Mouse (Mus musculus) intestine, postnatal 0 days (tissue): ENCODE measurements at regions not wholly inside any gene's neighbourhood (a gene's known extent, or its start where the extent isn't known, plus 50 kb on each side); places are given as distances from the start of the nearest gene placed in this dataset.

Experiments used
- ATAC-seq: fragments of 200-750 bp; cut with Nextera tagmentation; 2 replicates; pipeline ENCODE4 v1.8.0; 2017; ENCODE audit warnings: mild to moderate bottlenecking, moderate TSS enrichment, moderate library complexity
- H3K27ac ChIP-seq: fragments of 300-500 bp; sonication (generic); 2 replicates; pipeline ENCODE4 v1.5.1; 2014; ENCODE audit warnings: mild to moderate bottlenecking, low read depth, low read length, moderate library complexity
- H3K27me3 ChIP-seq: fragments of 300-500 bp; sonication (generic); replicated peaks from 2 replicates; pipeline ENCODE4 v1.6.1; 2014; ENCODE audit warnings: low read length, mixed read lengths; ENCODE audit not compliant: control insufficient read depth, insufficient read depth
- H3K36me3 ChIP-seq: fragments of 300-500 bp; sonication (generic); 2 replicates; pipeline ENCODE4 v1.6.1; 2014; ENCODE audit warnings: mild to moderate bottlenecking, moderate library complexity; ENCODE audit not compliant: control insufficient read depth, insufficient read depth
- H3K4me1 ChIP-seq: fragments of 300-500 bp; sonication (generic); replicated peaks from 2 replicates; pipeline ENCODE4 v1.6.1; 2014; ENCODE audit warnings: antibody characterized with exemption, low read length, mixed read lengths; ENCODE audit not compliant: control insufficient read depth, insufficient read depth
- H3K4me2 ChIP-seq: fragments of 300-500 bp; sonication (generic); replicated peaks from 2 replicates; pipeline ENCODE4 v1.6.1; 2014; ENCODE audit warnings: low read depth, mild to moderate bottlenecking, moderate library complexity
- H3K4me3 ChIP-seq: fragments of 300-500 bp; sonication (generic); 2 replicates; pipeline ENCODE4 v1.5.1; 2014; ENCODE audit warnings: low read depth, low read length
- H3K9ac ChIP-seq: fragments of 300-500 bp; sonication (generic); 2 replicates; pipeline ENCODE4 v1.6.1; 2014; ENCODE audit warnings: mild to moderate bottlenecking, low read depth, low read length
- H3K9me3 ChIP-seq: fragments of 300-500 bp; sonication (generic); 2 replicates; pipeline ENCODE4 v1.6.1; 2016; ENCODE audit warnings: mixed run types; ENCODE audit not compliant: control insufficient read depth
- CTCF ChIP-seq: sonication (generic); IDR thresholded peaks from 2 replicates; pipeline ENCODE4 v1.5.1; 2016; ENCODE audit warnings: low read depth, mild to moderate bottlenecking, control low read depth, antibody characterized with exemption, moderate library complexity
- WGBS: fragments of 180-500 bp; shearing (Covaris S2); extraction: QIAGEN DNeasy Blood & Tissue Kit; methylation state at CpG from one replicate; pipeline ENCODE4 v1.1.7; 2014; 5-methylcytosine and 5-hydroxymethylcytosine counted together

DNA sequence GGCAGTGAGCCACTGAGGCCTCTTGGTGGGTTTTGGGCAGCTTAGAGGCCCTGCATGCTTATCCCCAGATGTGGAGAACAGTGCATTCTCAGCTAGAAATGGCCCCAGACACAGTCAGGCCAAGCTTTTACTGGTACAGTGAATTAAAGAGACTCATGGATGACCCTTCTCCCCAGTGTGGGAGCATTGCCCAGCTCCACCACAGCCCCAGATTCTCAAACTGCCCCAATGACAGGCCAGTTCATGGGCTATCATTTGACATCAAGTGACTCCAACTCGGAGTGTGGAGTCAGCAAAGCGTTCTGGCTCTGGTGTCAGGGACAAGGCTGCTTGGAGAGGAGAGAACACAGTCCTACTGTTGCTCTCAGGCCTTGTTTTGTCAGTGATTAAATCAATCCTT is 354.2 kb upstream of the Id2 start:
- TF ChIP-seq CTCF, result no peak
- Histone ChIP-seq H3K9ac (no peak overlapping the region), H3K27ac (no peak overlapping the region), H3K4me3 (no peak overlapping the region), H3K4me1 (no peaks in the 10 kb centered on the region), H3K36me3 (no peaks in the 10 kb centered on the region), H3K4me2 (no peak overlapping the region), H3K9me3 (no peaks in the 10 kb centered on the region), H3K27me3 (no peaks in the 10 kb centered on the region)
- no peak for ATAC-seq
- 83% methylated on average over 2 of the region's 2 CpGs for WGBS

DNA sequence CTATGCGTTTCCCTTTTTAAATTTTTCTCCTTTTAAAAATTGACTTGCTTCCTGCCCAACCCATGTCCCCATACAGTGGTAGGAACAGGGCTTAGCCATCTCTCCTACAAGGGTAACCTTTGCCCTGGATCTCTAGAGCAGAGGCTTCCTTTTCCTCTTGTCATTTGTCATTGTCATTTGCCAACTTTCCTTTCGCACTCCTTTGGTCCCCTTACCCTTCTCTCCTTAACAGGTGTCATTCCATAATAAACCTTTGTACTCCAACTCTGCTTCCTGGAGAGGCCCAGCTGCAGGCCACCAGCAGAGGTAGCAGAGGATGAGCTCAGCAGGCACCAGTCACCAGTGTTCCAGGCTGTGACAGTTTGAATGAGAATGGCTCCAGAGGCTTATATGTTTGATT is 347.4 kb upstream of the Id2 start:
- peak; percentile 97 for ATAC-seq
- no peaks in the 10 kb centered on the region for H3K36me3 ChIP-seq

GRCm38 (mm10) chr12:25439029-25439551 is 342.1 kb upstream of the Id2 start:
- no peaks in the 10 kb centered on the region for H3K27me3 ChIP-seq
- H3K27ac ChIP-seq, result no peak overlapping the region
- ATAC-seq, result no peak
- H3K36me3 ChIP-seq, result no peaks in the 10 kb centered on the region
- no peak for TF ChIP-seq CTCF
- no peak overlapping the region for H3K4me3 ChIP-seq
- H3K9ac ChIP-seq, result no peak overlapping the region
- H3K9me3 ChIP-seq, result no peaks in the 10 kb centered on the region
- whole genome bisulfite sequencing, result 88% methylated on average over 7 of the region's 7 CpGs
- no peaks in the 10 kb centered on the region; the same call in 1 of the 2 replicates for H3K4me1 ChIP-seq
- no peak overlapping the region for H3K4me2 ChIP-seq

More for the DNA sequence above, 347.4 kb upstream of the Id2 start:
- TF ChIP-seq CTCF, result peak; percentile 19; the same call in 1 of the 2 replicates
- WGBS, result 39% methylated on average over 2 of the region's 2 CpGs
- Histone ChIP-seq H3K4me2 (no peak overlapping the region), H3K27me3 (no peaks in the 10 kb centered on the region), H3K4me3 (no peak overlapping the region), H3K9ac (no peak overlapping the region), H3K27ac (no peak overlapping the region), H3K9me3 (no peaks in the 10 kb centered on the region), H3K4me1 (no peaks in the 10 kb centered on the region; the same call in 1 of the 2 replicates)

DNA sequence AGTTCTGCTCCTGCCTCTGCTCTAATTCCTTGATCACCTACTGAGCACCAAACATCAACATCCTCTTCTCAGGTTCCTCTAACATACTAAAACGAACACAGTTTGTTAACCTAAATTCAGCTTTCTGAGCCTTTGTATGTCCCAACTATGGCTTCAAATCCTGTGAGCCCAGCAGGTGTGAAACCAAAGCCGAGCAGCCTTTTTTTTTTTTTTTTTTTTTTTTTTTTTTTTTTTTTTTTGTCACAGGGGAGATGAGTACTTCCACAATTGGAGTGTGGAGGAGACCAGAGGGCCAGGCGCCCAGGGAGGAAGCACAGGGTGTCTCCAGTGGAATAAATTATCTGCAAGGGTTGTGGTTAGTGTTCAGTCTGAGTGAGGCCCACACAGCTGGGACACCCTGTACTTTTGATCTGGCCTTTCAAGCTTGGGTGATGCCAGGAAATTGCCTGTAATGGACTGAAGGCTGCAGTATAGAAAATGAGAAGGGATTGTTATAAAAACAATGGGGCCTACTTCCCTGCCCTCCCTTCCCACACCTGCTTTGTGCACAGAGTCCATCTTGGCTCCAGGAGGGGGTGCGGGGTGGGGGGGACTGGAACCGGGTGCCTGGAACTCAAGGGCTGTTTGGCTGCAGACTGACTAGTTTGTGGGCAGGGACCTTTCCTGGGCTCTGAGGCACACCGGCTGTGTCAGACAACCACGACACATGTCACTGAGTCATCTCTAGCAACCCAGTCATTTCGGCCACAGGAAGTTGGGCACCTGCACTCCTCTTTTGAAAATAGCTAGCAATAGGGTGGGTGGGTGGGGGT is 341.5 kb upstream of the Id2 start:
- no peak overlapping the region for H3K27ac ChIP-seq

GRCm38 (mm10) chr12:25437556-25437955 is 340.6 kb upstream of the Id2 start:
- WGBS, result 58% methylated on average over 4 of the region's 4 CpGs
- H3K36me3 ChIP-seq, result no peaks in the 10 kb centered on the region
- H3K4me1 ChIP-seq, result no peaks in the 10 kb centered on the region
- no peak overlapping the region for H3K4me3 ChIP-seq
- H3K4me2 ChIP-seq, result no peak overlapping the region
- H3K9me3 ChIP-seq, result no peaks in the 10 kb centered on the region
- H3K27me3 ChIP-seq, result no peaks in the 10 kb centered on the region
- no peak for TF ChIP-seq CTCF
- no peak overlapping the region for H3K27ac ChIP-seq
- no peak overlapping the region for H3K9ac ChIP-seq
- no peak for ATAC-seq

More for the DNA sequence above, 341.5 kb upstream of the Id2 start:
- 67% methylated on average over 8 of the region's 8 CpGs for WGBS
- H3K27me3 ChIP-seq, result no peaks in the 10 kb centered on the region
- H3K36me3 ChIP-seq, result no peaks in the 10 kb centered on the region
- H3K4me1 ChIP-seq, result no peaks in the 10 kb centered on the region
- TF ChIP-seq CTCF, result no peak
- H3K9me3 ChIP-seq, result no peaks in the 10 kb centered on the region
- ATAC-seq, result peak; percentile 41
- H3K9ac ChIP-seq, result no peak overlapping the region
- H3K4me2 ChIP-seq, result no peak overlapping the region
- no peak overlapping the region for H3K4me3 ChIP-seq

GRCm38 (mm10) chr12:25436220-25436911 is 339.4 kb upstream of the Id2 start:
- no peak overlapping the region for H3K27ac ChIP-seq
- ATAC-seq, result no peak
- no peak overlapping the region for H3K9ac ChIP-seq
- WGBS, result 85% methylated on average over 6 of the region's 6 CpGs
- TF ChIP-seq CTCF, result no peak
- no peaks in the 10 kb centered on the region for H3K9me3 ChIP-seq
- H3K4me3 ChIP-seq, result no peak overlapping the region
- H3K27me3 ChIP-seq, result no peaks in the 10 kb centered on the region
- H3K4me2 ChIP-seq, result no peak overlapping the region
- no peaks in the 10 kb centered on the region for H3K36me3 ChIP-seq
- H3K4me1 ChIP-seq, result no peaks in the 10 kb centered on the region
